Mouse (Mus musculus) lung, embryonic 14.5 days (tissue): ENCODE results near the gene Spire2. TPM values are rescaled to one million over a fixed set of nuclear protein-coding genes. Genes with fewer than 3 reads are reported as not detected.
"Not testable (repeated sequence)": the region's sequence is repeated elsewhere in the genome, so short reads cannot be mapped to it uniquely, and the experiment has no call there.

Experiments
- ATAC-seq: fragments of 200-750 bp; cut with Nextera tagmentation; 2 replicates; pipeline ENCODE4 v1.8.0; 2017; ENCODE audit warnings: mild to moderate bottlenecking, moderate TSS enrichment, moderate library complexity; ENCODE audit not compliant: insufficient read depth
- DNase-seq: peaks from one replicate; pipeline ENCODE4 v3.0.0-alpha.2; 2015
- H3K27ac ChIP-seq: fragments of 300-500 bp; sonication (generic); 2 replicates; pipeline ENCODE4 v1.5.1; 2014; ENCODE audit warnings: low read depth, mild to moderate bottlenecking, moderate library complexity
- H3K27me3 ChIP-seq: fragments of 300-500 bp; sonication (generic); 2 replicates; pipeline ENCODE4 v1.6.1; 2014; ENCODE audit warnings: low read length, control low read depth; ENCODE audit not compliant: insufficient read depth
- H3K36me3 ChIP-seq: fragments of 300-500 bp; sonication (generic); 2 replicates; pipeline ENCODE4 v1.6.1; 2014; ENCODE audit warnings: control low read depth; ENCODE audit not compliant: insufficient read depth
- H3K4me1 ChIP-seq: fragments of 300-500 bp; sonication (generic); 2 replicates; pipeline ENCODE4 v1.6.1; 2014; ENCODE audit warnings: antibody characterized with exemption, control low read depth; ENCODE audit not compliant: insufficient read depth
- H3K4me2 ChIP-seq: fragments of 300-500 bp; sonication (generic); 2 replicates; pipeline ENCODE4 v1.6.1; 2014; ENCODE audit warnings: mild to moderate bottlenecking
- H3K4me3 ChIP-seq: fragments of 300-500 bp; sonication (generic); 2 replicates; pipeline ENCODE4 v1.5.1; 2014; ENCODE audit warnings: low read depth, low read length
- H3K9ac ChIP-seq: fragments of 300-500 bp; sonication (generic); 2 replicates; pipeline ENCODE4 v1.6.1; 2014
- H3K9me3 ChIP-seq: fragments of 300-500 bp; sonication (generic); 2 replicates; pipeline ENCODE4 v1.6.1; 2016; ENCODE audit warnings: low read depth, low read length, control low read depth
- CTCF ChIP-seq: IDR thresholded peaks from 2 replicates; pipeline ENCODE4 v1.5.1; 2016; ENCODE audit warnings: antibody characterized with exemption, low read depth
- WGBS: fragments of 180-500 bp; shearing (Covaris S2); extraction: QIAGEN DNeasy Blood & Tissue Kit; methylation state at CpG from one replicate; pipeline ENCODE4 v1.1.7; 2014; 5-methylcytosine and 5-hydroxymethylcytosine counted together
- polyA plus RNA-seq: library from polyadenylated mRNA; unstranded; fragments of >200 nt; fragmentation: Nextera tagmentation; extraction: Ambion mirVana; gene quantifications from 2 replicates; pipeline ENCODE4 v1.2.1, GENCODE M21; 2014

Gene Spire2
- polyA plus RNA-seq, 1 experiment from 2014 or later, result 1.7 TPM

- Histone ChIP-seq H3K27ac (no peak overlapping the region), H3K9me3 (no peaks in the 10 kb centered on the region), H3K4me1 (no peaks in the 10 kb centered on the region), H3K4me3 (no peak overlapping the region), H3K4me2 (no peak overlapping the region), H3K27me3 (peaks cover 59% of the 10 kb centered on the region), H3K36me3 (no peaks in the 10 kb centered on the region), H3K9ac (no peak overlapping the region)
- TF ChIP-seq CTCF, result no peak
- 70% methylated on average over 8 of the region's 8 CpGs for WGBS
- DNase-seq (peak; percentile 21), ATAC-seq (no peak)
Observed at GRCm38 (mm10) chr8:123410049-123410587, 77.6 kb downstream of the Spire2 start.

DNA sequence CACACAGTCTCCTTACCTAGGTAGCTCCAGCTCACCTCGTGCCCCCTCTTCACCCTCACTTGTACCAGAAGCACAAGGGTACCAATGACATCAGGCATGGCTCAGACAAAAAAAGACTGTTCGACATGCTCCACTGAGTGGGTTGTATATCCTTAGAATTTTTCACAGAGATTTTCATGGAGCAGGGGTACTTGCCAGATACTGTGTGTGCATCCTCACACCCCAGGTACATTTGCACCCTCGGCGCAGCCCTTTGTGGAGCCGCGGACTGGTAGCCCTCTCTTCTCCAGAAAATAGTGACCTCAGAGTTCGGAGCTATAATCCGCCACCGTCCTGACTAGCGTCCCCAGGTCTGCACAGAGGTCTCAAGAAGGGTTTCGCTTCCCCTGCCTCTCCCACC lies 78.3 kb downstream of the Spire2 start:
- DNase-seq, result no peak
- H3K4me1 ChIP-seq, result no peaks in the 10 kb centered on the region
- H3K27me3 ChIP-seq, result peaks cover 59% of the 10 kb centered on the region
- no peaks in the 10 kb centered on the region for H3K9me3 ChIP-seq
- WGBS, result 13% methylated on average over 11 of the region's 11 CpGs
- H3K36me3 ChIP-seq, result no peaks in the 10 kb centered on the region
- H3K27ac ChIP-seq, result no peak overlapping the region
- no peak for ATAC-seq
- H3K4me3 ChIP-seq, result peak overlapping the region; percentile 24; the same call in 1 of the 2 replicates
- no peak for TF ChIP-seq CTCF
- H3K4me2 ChIP-seq, result peak overlapping the region; percentile 53
- no peak overlapping the region for H3K9ac ChIP-seq

GRCm38 (mm10) chr8:123411246-123411645 lies 78.7 kb downstream of the Spire2 start, which contains the start of gene Tubb3:
Gene Tubb3 (plus strand): TSS chr8:123411424.
- H3K27me3 ChIP-seq, result peaks cover 59% of the 10 kb centered on the region
- peak; percentile 42; the same call in 1 of the 2 replicates for ATAC-seq

GRCm38 (mm10) chr8:123411781-123412327 lies 79.3 kb downstream of the Spire2 start:
- H3K27ac ChIP-seq, result no peak overlapping the region
- TF ChIP-seq CTCF, result no peak
- peaks cover 59% of the 10 kb centered on the region for H3K27me3 ChIP-seq
- 9% methylated on average over 16 of the region's 16 CpGs for WGBS
- ATAC-seq (peak; percentile 10; the same call in 1 of the 2 replicates), DNase-seq (no peak)
- peak overlapping the region; percentile 53 for H3K4me2 ChIP-seq
- no peaks in the 10 kb centered on the region for H3K9me3 ChIP-seq
- no peaks in the 10 kb centered on the region for H3K36me3 ChIP-seq
- H3K4me3 ChIP-seq, result peak overlapping the region; percentile 24
- no peak overlapping the region for H3K9ac ChIP-seq
- H3K4me1 ChIP-seq, result no peaks in the 10 kb centered on the region

More at GRCm38 (mm10) chr8:123411246-123411645, 78.7 kb downstream of the Spire2 start, which contains the start of gene Tubb3:
- no peaks in the 10 kb centered on the region for H3K4me1 ChIP-seq
- no peak within 1 kb of the TSS for H3K9ac ChIP-seq
- peak within 1 kb of the TSS; percentile 24 for H3K4me3 ChIP-seq
- H3K4me2 ChIP-seq, result peak within 1 kb of the TSS; percentile 53
- H3K36me3 ChIP-seq, result no peaks in the 10 kb centered on the region
- no peak for TF ChIP-seq CTCF
- no peaks in the 10 kb centered on the region for H3K9me3 ChIP-seq
- WGBS, result under 1% methylated on average over 29 of the region's 29 CpGs
- DNase-seq, result peak; percentile 74
- no peak within 1 kb of the TSS for H3K27ac ChIP-seq

DNA sequence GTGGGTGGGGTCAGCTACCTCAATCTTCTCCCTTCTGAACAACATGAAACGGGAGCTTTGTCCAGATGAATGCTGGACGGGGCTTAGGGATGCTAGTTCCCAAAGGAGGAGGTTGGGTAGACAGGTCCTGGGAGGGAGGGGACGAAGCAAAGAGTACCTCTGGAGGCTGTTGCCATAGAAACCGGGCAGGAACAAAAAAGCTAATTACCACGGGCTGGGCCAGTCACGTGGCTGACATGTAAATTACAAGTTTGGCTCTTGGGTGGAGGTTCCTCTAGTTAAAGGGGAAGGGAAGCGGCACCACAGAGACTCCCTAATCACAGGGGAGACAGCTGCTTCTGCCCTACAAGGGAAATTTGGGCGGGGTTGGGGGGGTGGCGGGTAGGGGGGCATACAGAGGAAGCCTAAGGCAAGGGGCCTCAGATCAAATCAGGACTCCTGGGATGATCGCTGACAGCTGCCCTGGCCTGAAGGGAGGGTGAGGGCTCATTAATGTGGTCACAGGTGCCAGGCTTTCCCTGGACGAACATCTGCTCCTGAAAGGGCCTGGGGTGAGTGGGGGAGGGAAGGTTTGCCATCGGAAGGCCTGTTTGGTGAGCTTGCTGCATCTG lies 80.2 kb downstream of the Spire2 start:
- H3K27me3 ChIP-seq, result peaks cover 59% of the 10 kb centered on the region

GRCm38 (mm10) chr8:123414255-123414654 lies 81.7 kb downstream of the Spire2 start:
- no peaks in the 10 kb centered on the region for H3K9me3 ChIP-seq
- ATAC-seq (no peak), DNase-seq (peak; percentile 61)
- H3K9ac ChIP-seq, result no peak overlapping the region
- H3K36me3 ChIP-seq, result no peaks in the 10 kb centered on the region
- TF ChIP-seq CTCF, result no peak
- WGBS, result 8% methylated on average over 9 of the region's 9 CpGs
- no peak overlapping the region for H3K4me3 ChIP-seq
- H3K27ac ChIP-seq, result no peak overlapping the region
- H3K4me1 ChIP-seq, result no peaks in the 10 kb centered on the region
- H3K4me2 ChIP-seq, result no peak overlapping the region
- H3K27me3 ChIP-seq, result peaks cover 51% of the 10 kb centered on the region

More for the DNA sequence above, 80.2 kb downstream of the Spire2 start:
- Histone ChIP-seq H3K36me3 (no peaks in the 10 kb centered on the region), H3K9ac (no peak overlapping the region), H3K9me3 (no peaks in the 10 kb centered on the region), H3K27ac (no peak overlapping the region), H3K4me2 (no peak overlapping the region), H3K4me1 (no peaks in the 10 kb centered on the region), H3K4me3 (no peak overlapping the region)
- DNase-seq, result no peak
- TF ChIP-seq CTCF, result no peak
- WGBS, result 3% methylated on average over 12 of the region's 12 CpGs
- ATAC-seq, result no peak

DNA sequence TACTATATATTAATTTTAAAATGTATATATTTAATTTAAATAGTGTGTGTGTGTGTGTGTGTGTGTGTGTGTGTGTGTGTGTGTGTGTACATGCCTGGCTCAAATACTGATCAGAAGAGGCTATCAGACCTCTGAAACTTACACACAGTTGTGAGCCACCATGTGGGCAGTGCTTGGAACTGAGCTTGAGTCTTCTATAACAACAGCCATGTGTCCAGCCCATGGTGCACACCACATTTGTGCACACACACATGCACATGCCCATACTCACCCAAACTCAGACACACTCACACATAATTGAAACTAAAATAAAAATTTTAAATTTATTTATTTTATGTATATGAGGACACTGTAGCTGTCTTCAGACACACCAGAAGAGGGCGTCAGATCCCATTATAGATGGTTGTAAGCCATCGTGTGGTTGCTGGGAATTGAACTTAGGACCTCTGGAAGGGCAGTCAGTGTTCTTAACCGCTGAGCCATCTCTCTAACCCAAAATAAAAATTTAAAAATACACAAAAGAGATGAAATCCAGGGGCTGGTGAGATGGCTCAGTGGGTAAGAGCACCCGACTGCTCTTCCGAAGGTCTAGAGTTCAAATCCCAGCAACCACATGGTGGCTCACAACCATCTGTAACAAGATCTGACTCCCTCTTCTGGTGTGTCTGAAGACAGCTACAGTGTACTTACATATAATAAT lies 82.6 kb downstream of the Spire2 start:
- not testable (repeated sequence) for H3K4me2 ChIP-seq, ATAC-seq, H3K27ac ChIP-seq, H3K9ac ChIP-seq, H3K4me3 ChIP-seq, H3K36me3 ChIP-seq, H3K9me3 ChIP-seq, DNase-seq, H3K4me1 ChIP-seq
- H3K27me3 ChIP-seq, result peaks cover 42% of the 10 kb centered on the region
- WGBS, result 72% methylated on average over 5 of the region's 5 CpGs
